Mouse (Mus musculus): ENCODE data around the gene Gm44790.

DNA sequence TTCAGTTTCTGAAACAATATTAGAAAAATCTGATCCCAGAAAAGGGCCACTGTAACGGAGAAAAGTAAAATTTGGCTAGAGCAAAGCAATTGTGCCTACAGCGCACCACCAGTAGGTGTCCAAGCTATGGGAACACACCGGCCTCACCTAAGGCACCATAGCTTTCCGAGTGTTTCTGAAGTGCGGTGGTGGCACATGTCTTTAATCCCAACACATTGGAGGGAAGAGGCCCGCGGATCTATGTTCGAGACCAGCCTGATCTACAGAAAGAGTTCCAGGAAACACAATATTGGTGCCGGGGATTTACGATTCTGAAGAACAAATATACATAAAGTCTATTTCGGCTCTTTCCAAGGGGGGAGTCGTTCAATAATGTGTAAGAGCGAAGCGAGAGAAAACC, 11.3 kb downstream of the Gm44790 start:
- TF ChIP-seq GATA1 (IDR thresholded peaks at IDR 0.05; ENCODE audit: borderline replicate concordance, low read length) (no peak), FLI1 (IDR thresholded peaks at IDR 0.05; ENCODE audit: low read length) (no peak)

All from megakaryocyte, embryonic 14.5 days (primary cell).